ENCODE assay signal across 9 mouse cellular contexts in genomic region chr12:112665445-112665844, GRCm38 (mm10). TPM values are rescaled to one million over a fixed set of nuclear protein-coding genes. Genes with fewer than 3 reads are reported as not detected.
DNase-seq lines count a peak whose midpoint lies in the region; ATAC-seq lines count a peak whose summit lies in the region.
"Had no signal": no experiment of that assay in that cellular context is flagged by ENCODE, and none has a peak within 500 bp of the region (broad histone marks: within the 10 kb centered on the region; RNA-seq: fewer than 3 reads in every experiment).

No protein-coding gene starts in this region.

- peak overlapping the region; percentile 11; the same call in 1 of the 2 replicates for H3K4me2 ChIP-seq in hindbrain, embryonic 16.5 days (ENCODE audit: low read length)
- H3K4me2 ChIP-seq in midbrain, embryonic 14.5 days (ENCODE audit: low read length): peak overlapping the region; percentile 36

- H3K4me1 ChIP-seq in hindbrain, embryonic 16.5 days (ENCODE audit: control insufficient read depth, insufficient read depth, low read depth, low read length): peaks cover 69% of the 10 kb centered on the region
- H3K4me1 ChIP-seq in midbrain, embryonic 14.5 days (ENCODE audit: control insufficient read depth, insufficient read depth, low read length): peaks cover 58% of the 10 kb centered on the region

- H3K27ac ChIP-seq in hindbrain, embryonic 16.5 days (ENCODE audit: low read depth, low read length): peak overlapping the region; percentile 84
- H3K27ac ChIP-seq in midbrain, embryonic 14.5 days (replicated peaks; ENCODE audit: low read depth, low read length): peak overlapping the region; percentile 84

- H3K4me3 ChIP-seq in hindbrain, embryonic 16.5 days (ENCODE audit: low read length): no peak overlapping the region
- H3K4me3 ChIP-seq in midbrain, embryonic 14.5 days (replicated peaks; ENCODE audit: low read depth, low read length): no peak overlapping the region

- H3K9me3 ChIP-seq in hindbrain, embryonic 16.5 days (ENCODE audit: control insufficient read depth, low read length): no peaks in the 10 kb centered on the region
- H3K9me3 ChIP-seq in midbrain, embryonic 14.5 days (ENCODE audit: control insufficient read depth, low read length): no peaks in the 10 kb centered on the region

- DNase-seq in urinary bladder, adult 2 months (ENCODE audit: low spot score): peak; percentile 46
- no peak for DNase-seq in urinary bladder, postnatal 10 days (ENCODE audit: low spot score)
- DNase-seq in frontal cortex, adult 2 months (ENCODE audit: extremely low spot score in 1 of 2, low spot score in 1 of 2): peak; percentile 57 to 86
- DNase-seq in left cerebral cortex, adult 8-10 months (ENCODE audit: low spot score in 2 of 2): peak; percentile 71 to 75
- DNase-seq in midbrain, embryonic 14.5 days: peak; percentile 86
- no peak for DNase-seq in thymus, postnatal 10 days (ENCODE audit: low spot score in 2 of 2)
- DNase-seq in c-Kit-positive CD71-positive TER-119-positive erythroid progenitor cells, embryonic 14.5 days (ENCODE audit: low spot score): no peak

- WGBS in hindbrain, embryonic 16.5 days: 13% methylated on average over 18 of the region's 18 CpGs
- WGBS in midbrain, embryonic 14.5 days: 35% methylated on average over 18 of the region's 18 CpGs

- no peaks in the 10 kb centered on the region for H3K27me3 ChIP-seq in hindbrain, embryonic 16.5 days (replicated peaks; ENCODE audit: control insufficient read depth, insufficient read depth, low read length)
- no peaks in the 10 kb centered on the region for H3K27me3 ChIP-seq in midbrain, embryonic 14.5 days (ENCODE audit: control insufficient read depth, insufficient read depth, low read length)
- H3K27me3 ChIP-seq: Patski had no signal

- H3K36me3 ChIP-seq in hindbrain, embryonic 16.5 days (ENCODE audit: control insufficient read depth, insufficient read depth, low read length): peaks cover 23% of the 10 kb centered on the region
- peaks cover 76% of the 10 kb centered on the region for H3K36me3 ChIP-seq in midbrain, embryonic 14.5 days (ENCODE audit: control insufficient read depth, insufficient read depth, low read length)

- peak; percentile 15; the same call in 1 of the 2 replicates for ATAC-seq in hindbrain, embryonic 16.5 days
- ATAC-seq in midbrain, embryonic 14.5 days (ENCODE audit: low FRiP score, low TSS enrichment): peak; percentile 28; the same call in 1 of the 2 replicates
- ATAC-seq: Patski had no signal

- H3K9ac ChIP-seq in hindbrain, embryonic 16.5 days (ENCODE audit: low read depth, low read length): peak overlapping the region; percentile 51
- peak overlapping the region; percentile 39; the same call in 1 of the 2 replicates for H3K9ac ChIP-seq in midbrain, embryonic 14.5 days (replicated peaks; ENCODE audit: low read length)

RNA-seq across cellular contexts. Expression of gene Akt1, which starts 9.2 kb away (rescaled TPM):
- polyA plus RNA-seq in urinary bladder, adult 2 months (2012; rRNA removed): 149 and 150 TPM in 2 replicates
- polyA plus RNA-seq in frontal cortex, adult 2 months (2012; rRNA removed): 174 and 175 TPM in 2 replicates
- 55.6 and 62.3 TPM in 2 replicates for polyA plus RNA-seq in hindbrain, embryonic 16.5 days (2015; fragmentation: Nextera tagmentation; extraction: Ambion mirVana)
- 100 to 1,000 TPM; 158 to 174 (median 171) TPM for total RNA-seq in left cerebral cortex, adult 8-10 months (2022)
- 64.8 and 82.1 TPM in 2 replicates for polyA plus RNA-seq in midbrain, embryonic 14.5 days (2014; fragmentation: Nextera tagmentation; extraction: Ambion mirVana)

RNA-seq across cellular contexts. Expression of gene Zbtb42, which starts 13.2 kb away (rescaled TPM):
- polyA plus RNA-seq in urinary bladder, adult 2 months (2012; rRNA removed): 18.0 and 20.5 TPM in 2 replicates
- 0.90 and 1.4 TPM in 2 replicates for polyA plus RNA-seq in frontal cortex, adult 2 months (2012; rRNA removed)
- 2.4 and 4.0 TPM in 2 replicates for polyA plus RNA-seq in hindbrain, embryonic 16.5 days (2015; fragmentation: Nextera tagmentation; extraction: Ambion mirVana)
- total RNA-seq in left cerebral cortex, adult 8-10 months (2022): 1 to 10 TPM in 2 of 4 experiments, under 1 TPM in 2; 0.81 to 1.7 (median 1.1) TPM
- 1.9 and 3.5 TPM in 2 replicates for polyA plus RNA-seq in midbrain, embryonic 14.5 days (2014; fragmentation: Nextera tagmentation; extraction: Ambion mirVana)

RNA-seq across cellular contexts. Expression of gene Siva1, which starts 21.0 kb away (rescaled TPM):
- 62.6 and 71.8 TPM in 2 replicates for polyA plus RNA-seq in urinary bladder, adult 2 months (2012; rRNA removed)
- polyA plus RNA-seq in frontal cortex, adult 2 months (2012; rRNA removed): 24.4 and 30.2 TPM in 2 replicates
- polyA plus RNA-seq in hindbrain, embryonic 16.5 days (2015; fragmentation: Nextera tagmentation; extraction: Ambion mirVana): 48.1 and 57.5 TPM in 2 replicates
- 10 to 100 TPM; 16.8 to 26.8 (median 23.8) TPM for total RNA-seq in left cerebral cortex, adult 8-10 months (2022)
- 62.3 and 63.9 TPM in 2 replicates for polyA plus RNA-seq in midbrain, embryonic 14.5 days (2014; fragmentation: Nextera tagmentation; extraction: Ambion mirVana)

RNA-seq across cellular contexts. Expression of gene Adssl1, which starts 45.6 kb away (rescaled TPM):
- 19.5 and 26.9 TPM in 2 replicates for polyA plus RNA-seq in urinary bladder, adult 2 months (2012; rRNA removed)
- polyA plus RNA-seq in frontal cortex, adult 2 months (2012; rRNA removed): 32.6 and 33.0 TPM in 2 replicates
- polyA plus RNA-seq in hindbrain, embryonic 16.5 days (2015; fragmentation: Nextera tagmentation; extraction: Ambion mirVana): 7.7 and 7.9 TPM in 2 replicates
- 10 to 100 TPM; 21.8 to 41.0 (median 28.6) TPM for total RNA-seq in left cerebral cortex, adult 8-10 months (2022)
- polyA plus RNA-seq in midbrain, embryonic 14.5 days (2014; fragmentation: Nextera tagmentation; extraction: Ambion mirVana): 2.8 and 3.1 TPM in 2 replicates

RNA-seq across cellular contexts. Expression of gene Cep170b, which starts 54.8 kb away (rescaled TPM):
- polyA plus RNA-seq in urinary bladder, adult 2 months (2012; rRNA removed): 33.2 and 42.5 TPM in 2 replicates
- polyA plus RNA-seq in frontal cortex, adult 2 months (2012; rRNA removed): 107 and 119 TPM in 2 replicates
- polyA plus RNA-seq in hindbrain, embryonic 16.5 days (2015; fragmentation: Nextera tagmentation; extraction: Ambion mirVana): 29.5 and 30.6 TPM in 2 replicates
- 100 to 1,000 TPM; 252 to 327 (median 295) TPM for total RNA-seq in left cerebral cortex, adult 8-10 months (2022)
- polyA plus RNA-seq in midbrain, embryonic 14.5 days (2014; fragmentation: Nextera tagmentation; extraction: Ambion mirVana): 31.7 and 33.7 TPM in 2 replicates

Comparison
In these comparisons a context has a peak if more than half of its experiments do, and no peak if none do; other contexts are left out.
1. DNase-seq: peak in urinary bladder, adult 2 months (single experiment), frontal cortex, adult 2 months (2 of 2), left cerebral cortex, adult 8-10 months (2 of 2) and midbrain, embryonic 14.5 days (single experiment); none in urinary bladder, postnatal 10 days (single experiment), thymus, postnatal 10 days (0 of 2) and c-Kit-positive CD71-positive TER-119-positive erythroid progenitor cells, embryonic 14.5 days (single experiment).